Mouse (Mus musculus) regulatory T cell (primary cell): ENCODE results near the gene Elf1.

Experiments used
- in situ Hi-C: fragments of 300-600 bp; cut with MboI, MseI; formaldehyde crosslinking; loops from one replicate; pipeline ENCODE4 v1.15.1; 2025; ENCODE audit warnings: high pct_unique_total_duplicates

The Elf1 gene

DNA sequence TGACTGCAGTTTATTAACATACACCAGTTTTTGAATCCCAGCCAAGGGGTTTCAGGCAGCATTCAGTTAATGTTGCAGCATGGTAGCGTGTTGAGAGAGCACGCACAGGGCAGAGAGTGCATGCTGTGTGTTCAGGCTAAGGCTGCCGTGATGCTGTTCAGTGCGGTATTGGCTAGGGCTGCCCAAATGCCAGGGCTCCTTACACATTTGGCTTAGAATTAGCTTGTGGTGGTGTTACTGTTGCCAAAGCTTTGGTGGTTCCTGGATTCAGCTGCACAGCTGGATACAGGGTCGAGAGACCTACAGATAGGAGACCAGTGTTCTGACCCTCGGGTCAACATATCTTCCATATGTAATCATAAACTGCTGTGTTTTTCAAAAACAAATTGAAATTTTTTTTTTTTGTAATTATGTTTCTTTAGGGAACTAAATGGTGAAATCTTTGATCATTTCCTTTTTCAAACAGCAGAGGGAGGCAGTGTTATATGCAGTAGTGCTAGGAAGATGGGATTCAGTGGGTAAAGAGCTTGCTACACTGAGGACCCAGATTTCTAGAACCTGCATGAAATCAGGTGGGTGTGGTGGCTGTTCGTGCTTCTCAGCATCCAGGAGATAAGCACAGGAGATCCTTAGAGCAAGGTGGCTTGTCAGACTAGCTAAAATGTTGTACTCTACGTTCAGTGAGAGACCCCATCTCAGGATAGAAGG lies 136.3 kb downstream of the Elf1 start:
- in situ Hi-C loops = no loop called here

DNA sequence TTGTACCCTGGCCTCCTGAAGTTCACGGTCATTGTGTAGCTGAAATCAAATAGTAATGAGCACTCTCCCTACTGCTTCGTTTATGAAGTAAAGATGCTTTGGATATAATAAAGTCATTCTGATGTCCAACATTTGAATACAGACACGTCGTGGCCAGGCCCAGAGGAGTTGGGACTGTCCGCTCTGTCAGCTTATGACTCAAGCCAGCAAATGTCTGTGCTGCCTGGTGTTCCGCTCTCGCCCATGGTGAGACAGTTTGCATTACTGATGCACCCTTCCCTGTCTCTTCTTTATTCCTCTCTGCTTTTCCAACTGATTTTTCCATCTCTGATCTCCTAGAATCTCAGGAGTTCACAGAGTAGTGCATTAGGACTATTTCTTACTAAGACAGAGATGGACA lies 138.8 kb downstream of the Elf1 start:
- in situ Hi-C loops = no loop called here

DNA sequence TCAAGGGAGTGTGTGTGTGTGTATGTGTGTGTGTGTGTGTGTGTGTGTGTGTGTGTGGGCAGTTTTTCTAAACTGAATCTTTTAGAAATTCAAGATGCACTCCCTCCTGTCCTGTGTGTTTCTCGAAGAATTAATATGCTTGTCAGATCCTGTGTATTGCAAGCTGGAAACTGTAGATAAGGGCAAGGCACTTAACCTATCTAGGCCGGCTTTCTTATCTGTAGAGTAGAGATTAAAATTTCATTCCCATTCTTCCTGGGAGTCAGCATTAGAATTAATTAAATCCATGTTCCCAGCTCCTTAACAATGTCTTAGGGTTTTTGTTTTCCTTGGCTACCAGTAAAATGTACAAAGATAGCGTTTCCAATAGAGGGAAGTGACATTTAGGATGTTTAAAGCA lies 140.1 kb downstream of the Elf1 start:
- in situ Hi-C loops = no loop called here
